Mouse (Mus musculus) small intestine, adult 2 months (tissue): ENCODE data around the gene Sema3c. TPM values are rescaled to one million over a fixed set of nuclear protein-coding genes. Genes with fewer than 3 reads are reported as not detected.

Source experiments
- H3K27ac ChIP-seq: fragments of 200-500 bp; 2 replicates; pipeline ENCODE4 v1.5.1; 2012; ENCODE audit warnings: low read depth, low read length, control low read depth, inconsistent platforms; ENCODE audit not compliant: insufficient read depth
- H3K27me3 ChIP-seq: fragments of 200-500 bp; 2 replicates; pipeline ENCODE4 v1.6.1; 2012; ENCODE audit warnings: mild to moderate bottlenecking, moderate library complexity, low read length, inconsistent platforms; ENCODE audit not compliant: control insufficient read depth, insufficient read depth
- H3K36me3 ChIP-seq: fragments of 200-500 bp; 2 replicates; pipeline ENCODE4 v1.6.1; 2012; ENCODE audit warnings: mild to moderate bottlenecking, low read length, control low read depth, inconsistent platforms; ENCODE audit not compliant: control insufficient read depth, insufficient read depth
- H3K4me1 ChIP-seq: fragments of 200-500 bp; 2 replicates; pipeline ENCODE4 v1.6.1; 2012; ENCODE audit warnings: low read length, inconsistent platforms, mixed read lengths; ENCODE audit not compliant: control insufficient read depth, insufficient read depth, insufficient read length
- H3K4me3 ChIP-seq: fragments of 200-500 bp; 2 replicates; pipeline ENCODE4 v1.5.1; 2012; ENCODE audit warnings: low read depth, mild to moderate bottlenecking, control low read depth, inconsistent platforms, low read length, moderate library complexity
- CTCF ChIP-seq: fragments of 200-500 bp; IDR thresholded peaks from 2 replicates; pipeline ENCODE4 v1.5.1; 2012; ENCODE audit warnings: low read depth, mild to moderate bottlenecking, control low read depth, inconsistent platforms, low read length, moderate library complexity, mixed read lengths; ENCODE audit not compliant: insufficient replicate concordance, insufficient read length; ENCODE audit errors: extremely low read depth
- POLR2A ChIP-seq: fragments of 200-500 bp; IDR thresholded peaks from 2 replicates; pipeline ENCODE4 v1.6.1; 2012; ENCODE audit warnings: low read depth, mild to moderate bottlenecking, control low read depth, inconsistent platforms, low read length, moderate library complexity
- WGBS: fragments of 180-500 bp; shearing (Covaris S2); methylation state at CpG from one replicate; pipeline ENCODE4 v1.1.7; 2018; 5-methylcytosine and 5-hydroxymethylcytosine counted together
- polyA plus RNA-seq: library from polyadenylated mRNA; depleted of rRNA; stranded (reverse); fragments of >200 nt; gene quantifications from 2 replicates; pipeline ENCODE4 v1.2.3, GENCODE M21; 2012

Gene Sema3c
- polyA plus RNA-seq, 1 experiment = 0.90 TPM

- H3K4me1 ChIP-seq = peaks cover 7% of the 10 kb centered on the region; the same call in 1 of the 2 replicates
- H3K36me3 ChIP-seq = no peaks in the 10 kb centered on the region
- no peak for TF ChIP-seq CTCF
- TF ChIP-seq POLR2A = no peak
- no peaks in the 10 kb centered on the region for H3K27me3 ChIP-seq
- WGBS = 58% methylated on average over 7 of the region's 7 CpGs
- no peak overlapping the region for H3K4me3 ChIP-seq
- H3K27ac ChIP-seq = no peak overlapping the region
Measured at GRCm38 (mm10) chr5:17647643-17648226, 73.7 kb downstream of the Sema3c start.

- Histone ChIP-seq H3K36me3 (no peaks in the 10 kb centered on the region), H3K4me1 (peaks cover 7% of the 10 kb centered on the region; the same call in 1 of the 2 replicates), H3K27me3 (no peaks in the 10 kb centered on the region), H3K4me3 (no peak overlapping the region), H3K27ac (no peak overlapping the region)
- TF ChIP-seq CTCF = no peak
- no peak for TF ChIP-seq POLR2A
- 10% methylated on average over 1 of the region's 1 CpGs for WGBS
Measured at GRCm38 (mm10) chr5:17648865-17649542, 74.9 kb downstream of the Sema3c start.

- Histone ChIP-seq H3K4me3 (no peak overlapping the region), H3K4me1 (no peaks in the 10 kb centered on the region), H3K27me3 (no peaks in the 10 kb centered on the region), H3K27ac (no peak overlapping the region), H3K36me3 (0 out of 2 replicates have a peak, but pooled peaks cover 1% of the 10 kb centered on the region)
- WGBS = 72% methylated on average over 3 of the region's 3 CpGs
- no peak for TF ChIP-seq CTCF
Measured at GRCm38 (mm10) chr5:17661223-17661622, 87.1 kb downstream of the Sema3c start.

GRCm38 (mm10) chr5:17671356-17671755 is 97.3 kb downstream of the Sema3c start:
- H3K27ac ChIP-seq = no peak overlapping the region
- no peak for TF ChIP-seq CTCF
- no peak for TF ChIP-seq POLR2A
- H3K4me1 ChIP-seq = no peaks in the 10 kb centered on the region
- no peak overlapping the region for H3K4me3 ChIP-seq
- H3K27me3 ChIP-seq = no peaks in the 10 kb centered on the region
- H3K36me3 ChIP-seq = no peaks in the 10 kb centered on the region

- 96% methylated on average over 2 of the region's 2 CpGs for WGBS
- no peaks in the 10 kb centered on the region for H3K27me3 ChIP-seq
- TF ChIP-seq POLR2A (no peak), CTCF (no peak)
- no peak overlapping the region for H3K27ac ChIP-seq
- no peaks in the 10 kb centered on the region for H3K4me1 ChIP-seq
- H3K36me3 ChIP-seq = no peaks in the 10 kb centered on the region
- H3K4me3 ChIP-seq = no peak overlapping the region
Measured at GRCm38 (mm10) chr5:17680862-17681261, 106.8 kb downstream of the Sema3c start.

- Histone ChIP-seq H3K27me3 (no peaks in the 10 kb centered on the region), H3K27ac (no peak overlapping the region), H3K36me3 (no peaks in the 10 kb centered on the region), H3K4me3 (no peak overlapping the region), H3K4me1 (no peaks in the 10 kb centered on the region; the same call in 1 of the 2 replicates)
- TF ChIP-seq CTCF (no peak), POLR2A (no peak)
- WGBS = 30% methylated on average over 2 of the region's 2 CpGs
Measured at GRCm38 (mm10) chr5:17689121-17689520, 115.0 kb downstream of the Sema3c start.

- Histone ChIP-seq H3K36me3 (no peaks in the 10 kb centered on the region), H3K4me1 (no peaks in the 10 kb centered on the region; the same call in 1 of the 2 replicates), H3K27me3 (no peaks in the 10 kb centered on the region), H3K27ac (no peak overlapping the region), H3K4me3 (no peak overlapping the region)
- 27% methylated on average over 5 of the region's 5 CpGs for WGBS
- TF ChIP-seq POLR2A = no peak
- no peak for TF ChIP-seq CTCF
Measured at GRCm38 (mm10) chr5:17689604-17690003, 115.5 kb downstream of the Sema3c start.
